Mouse (Mus musculus): ENCODE results near the gene Rnf207. TPM values are rescaled to one million over a fixed set of nuclear protein-coding genes. Genes with fewer than 3 reads are reported as not detected.
A peak's percentile ranks its signal among the peaks of the same experiment; 100 is the strongest.

Rnf207 gene
- 0.92 and 1.3 TPM in 2 replicates for polyA plus RNA-seq (2016; fragmentation: Nextera tagmentation; extraction: Ambion mirVana)

- peak within 1 kb of the TSS; percentile 41; the same call in 1 of the 2 replicates for H3K27ac ChIP-seq
- peak; percentile 64 for DNase-seq (ENCODE audit: extremely low spot score, low spot score)
- H3K4me3 ChIP-seq, result peak within 1 kb of the TSS; percentile 42
- peaks cover 54% of the 10 kb centered on the region for H3K27me3 ChIP-seq (ENCODE audit: poor library complexity, severe bottlenecking)
- H3K4me1 ChIP-seq, result peaks cover 38% of the 10 kb centered on the region
- no peaks in the 10 kb centered on the region for H3K9me3 ChIP-seq
- no peaks in the 10 kb centered on the region for H3K36me3 ChIP-seq (replicated peaks)
- WGBS, result 2% methylated on average over 26 of the region's 26 CpGs
Observed at GRCm38 (mm10) chr4:152318517-152319234, at the start of gene Rnf207. Gene Rnf207 (minus strand): TSS chr4:152318993.

GRCm38 (mm10) chr4:152365228-152365627 is 46.4 kb upstream of the Rnf207 start:
- WGBS, result 71% methylated on average over 7 of the region's 7 CpGs
- Histone ChIP-seq H3K27me3 (ENCODE audit: poor library complexity, severe bottlenecking) (peaks cover 24% of the 10 kb centered on the region), H3K4me1 (peaks cover 40% of the 10 kb centered on the region), H3K4me3 (no peak overlapping the region), H3K9me3 (no peaks in the 10 kb centered on the region), H3K27ac (no peak overlapping the region), H3K36me3 (replicated peaks) (no peaks in the 10 kb centered on the region)
- no peak for DNase-seq (ENCODE audit: extremely low spot score, low spot score)

- DNase-seq (ENCODE audit: extremely low spot score, low spot score), result no peak
- no peaks in the 10 kb centered on the region for H3K36me3 ChIP-seq (replicated peaks)
- peaks cover 41% of the 10 kb centered on the region for H3K4me1 ChIP-seq
- no peak overlapping the region for H3K4me3 ChIP-seq
- H3K27ac ChIP-seq, result no peak overlapping the region
- no peaks in the 10 kb centered on the region for H3K9me3 ChIP-seq
- 80% methylated on average over 9 of the region's 9 CpGs for WGBS
- H3K27me3 ChIP-seq (ENCODE audit: poor library complexity, severe bottlenecking), result peaks cover 30% of the 10 kb centered on the region
Observed at GRCm38 (mm10) chr4:152362180-152362579, 43.4 kb upstream of the Rnf207 start.

- Histone ChIP-seq H3K9me3 (no peaks in the 10 kb centered on the region), H3K27ac (peak overlapping the region; percentile 51; the same call in 1 of the 2 replicates), H3K36me3 (replicated peaks) (no peaks in the 10 kb centered on the region), H3K4me1 (peaks cover 37% of the 10 kb centered on the region), H3K27me3 (ENCODE audit: poor library complexity, severe bottlenecking) (peaks cover 30% of the 10 kb centered on the region), H3K4me3 (peak overlapping the region; percentile 48)
- WGBS, result 2% methylated on average over 24 of the region's 24 CpGs
- peak; percentile 80 for DNase-seq (ENCODE audit: extremely low spot score, low spot score)
Observed at GRCm38 (mm10) chr4:152360855-152361254, 42.1 kb upstream of the Rnf207 start.

- no peak overlapping the region for H3K27ac ChIP-seq
- no peak for DNase-seq (ENCODE audit: extremely low spot score, low spot score)
- H3K27me3 ChIP-seq (ENCODE audit: poor library complexity, severe bottlenecking), result peaks cover 30% of the 10 kb centered on the region
- H3K4me3 ChIP-seq, result no peak overlapping the region
- H3K9me3 ChIP-seq, result no peaks in the 10 kb centered on the region
- no peaks in the 10 kb centered on the region for H3K36me3 ChIP-seq (replicated peaks)
- 5% methylated on average over 11 of the region's 11 CpGs for WGBS
- peaks cover 26% of the 10 kb centered on the region for H3K4me1 ChIP-seq
Observed at GRCm38 (mm10) chr4:152359700-152360099, 40.9 kb upstream of the Rnf207 start.

GRCm38 (mm10) chr4:152355672-152356071 is 36.9 kb upstream of the Rnf207 start:
- peaks cover 44% of the 10 kb centered on the region for H3K27me3 ChIP-seq (ENCODE audit: poor library complexity, severe bottlenecking)
- peaks cover 27% of the 10 kb centered on the region for H3K4me1 ChIP-seq
- H3K36me3 ChIP-seq (replicated peaks), result no peaks in the 10 kb centered on the region
- 83% methylated on average over 7 of the region's 7 CpGs for WGBS
- DNase-seq (ENCODE audit: extremely low spot score, low spot score), result no peak
- no peaks in the 10 kb centered on the region for H3K9me3 ChIP-seq
- no peak overlapping the region for H3K27ac ChIP-seq
- H3K4me3 ChIP-seq, result no peak overlapping the region

- no peak overlapping the region for H3K27ac ChIP-seq
- DNase-seq (ENCODE audit: extremely low spot score, low spot score), result no peak
- peaks cover 44% of the 10 kb centered on the region for H3K27me3 ChIP-seq (ENCODE audit: poor library complexity, severe bottlenecking)
- H3K4me3 ChIP-seq, result no peak overlapping the region
- no peaks in the 10 kb centered on the region for H3K9me3 ChIP-seq
- WGBS, result 86% methylated on average over 14 of the region's 14 CpGs
- H3K36me3 ChIP-seq (replicated peaks), result no peaks in the 10 kb centered on the region
- H3K4me1 ChIP-seq, result peaks cover 27% of the 10 kb centered on the region
Observed at GRCm38 (mm10) chr4:152353886-152354637, 35.3 kb upstream of the Rnf207 start.

GRCm38 (mm10) chr4:152351422-152352305 is 32.9 kb upstream of the Rnf207 start:
- peaks cover 58% of the 10 kb centered on the region for H3K27me3 ChIP-seq (ENCODE audit: poor library complexity, severe bottlenecking)
- H3K4me1 ChIP-seq, result peaks cover 29% of the 10 kb centered on the region
- no peak overlapping the region for H3K27ac ChIP-seq
- no peak overlapping the region for H3K4me3 ChIP-seq
- no peaks in the 10 kb centered on the region for H3K9me3 ChIP-seq
- H3K36me3 ChIP-seq (replicated peaks), result no peaks in the 10 kb centered on the region
- DNase-seq (ENCODE audit: extremely low spot score, low spot score), result no peak
- WGBS, result 13% methylated on average over 14 of the region's 14 CpGs

GRCm38 (mm10) chr4:152350722-152351421 is 32.1 kb upstream of the Rnf207 start:
- 48% methylated on average over 8 of the region's 8 CpGs for WGBS
- no peaks in the 10 kb centered on the region for H3K36me3 ChIP-seq (replicated peaks)
- no peaks in the 10 kb centered on the region for H3K9me3 ChIP-seq
- H3K4me3 ChIP-seq, result no peak overlapping the region
- no peak overlapping the region for H3K27ac ChIP-seq
- peaks cover 29% of the 10 kb centered on the region for H3K4me1 ChIP-seq
- peaks cover 65% of the 10 kb centered on the region for H3K27me3 ChIP-seq (ENCODE audit: poor library complexity, severe bottlenecking)
- DNase-seq (ENCODE audit: extremely low spot score, low spot score), result no peak

- peaks cover 66% of the 10 kb centered on the region for H3K27me3 ChIP-seq (ENCODE audit: poor library complexity, severe bottlenecking)
- H3K4me3 ChIP-seq, result no peak overlapping the region
- DNase-seq (ENCODE audit: extremely low spot score, low spot score), result no peak
- peaks cover 33% of the 10 kb centered on the region for H3K4me1 ChIP-seq
- 24% methylated on average over 16 of the region's 17 CpGs for WGBS
- H3K9me3 ChIP-seq, result no peaks in the 10 kb centered on the region
- no peaks in the 10 kb centered on the region for H3K36me3 ChIP-seq (replicated peaks)
- H3K27ac ChIP-seq, result 0 out of 2 replicates have a peak overlapping the region, but pooled peaks have one; percentile 15
Observed at GRCm38 (mm10) chr4:152349837-152350381, 31.1 kb upstream of the Rnf207 start.

- no peaks in the 10 kb centered on the region for H3K9me3 ChIP-seq
- H3K36me3 ChIP-seq (replicated peaks), result no peaks in the 10 kb centered on the region
- H3K27ac ChIP-seq, result no peak overlapping the region
- 60% methylated on average over 7 of the region's 7 CpGs for WGBS
- H3K27me3 ChIP-seq (ENCODE audit: poor library complexity, severe bottlenecking), result peaks cover 79% of the 10 kb centered on the region
- DNase-seq (ENCODE audit: extremely low spot score, low spot score), result no peak
- H3K4me3 ChIP-seq, result no peak overlapping the region
- peaks cover 32% of the 10 kb centered on the region for H3K4me1 ChIP-seq
Observed at GRCm38 (mm10) chr4:152345120-152345889, 26.5 kb upstream of the Rnf207 start.
